Mouse (Mus musculus) heart, embryonic 13.5 days (tissue): Measurements from ENCODE around the gene Rara. TPM values are rescaled to one million over a fixed set of nuclear protein-coding genes. Genes with fewer than 3 reads are reported as not detected.
A peak's percentile ranks its signal among the peaks of the same experiment; 100 is the strongest.

ENCODE experiments used
- ATAC-seq: fragments of 200-750 bp; cut with Nextera tagmentation; 2 replicates; pipeline ENCODE4 v1.8.0; 2017; ENCODE audit warnings: moderate TSS enrichment; ENCODE audit not compliant: insufficient number of reproducible peaks, low FRiP score, low TSS enrichment; ENCODE audit errors: extremely low read depth
- H3K27ac ChIP-seq: fragments of 300-500 bp; sonication (generic); replicated peaks from 2 replicates; pipeline ENCODE4 v1.5.1; 2015; ENCODE audit warnings: moderate library complexity, mild to moderate bottlenecking, inconsistent platforms
- H3K27me3 ChIP-seq: fragments of 300-500 bp; sonication (generic); replicated peaks from 2 replicates; pipeline ENCODE4 v1.6.1; 2015; ENCODE audit warnings: mild to moderate bottlenecking, inconsistent platforms
- H3K36me3 ChIP-seq: fragments of 300-500 bp; sonication (generic); 2 replicates; pipeline ENCODE4 v1.6.1; 2015; ENCODE audit warnings: mild to moderate bottlenecking, inconsistent platforms
- H3K4me1 ChIP-seq: fragments of 300-500 bp; sonication (generic); 2 replicates; pipeline ENCODE4 v1.6.1; 2015; ENCODE audit warnings: inconsistent platforms
- H3K4me2 ChIP-seq: fragments of 300-500 bp; sonication (generic); 2 replicates; pipeline ENCODE4 v1.6.1; 2015; ENCODE audit warnings: inconsistent platforms, mild to moderate bottlenecking, moderate library complexity
- H3K4me3 ChIP-seq: fragments of 300-500 bp; sonication (generic); 2 replicates; pipeline ENCODE4 v1.5.1; 2015; ENCODE audit warnings: moderate library complexity, mild to moderate bottlenecking, inconsistent platforms
- H3K9ac ChIP-seq: fragments of 300-500 bp; sonication (generic); 2 replicates; pipeline ENCODE4 v1.6.1; 2015; ENCODE audit warnings: inconsistent platforms, mild to moderate bottlenecking, moderate library complexity
- H3K9me3 ChIP-seq: fragments of 300-500 bp; sonication (generic); 2 replicates; pipeline ENCODE4 v1.6.1; 2016; ENCODE audit warnings: inconsistent platforms
- WGBS: fragments of 180-500 bp; shearing (Covaris S2); methylation state at CpG from one replicate; pipeline ENCODE4 v1.1.7; 2015; ENCODE audit warnings: mixed read lengths; 5-methylcytosine and 5-hydroxymethylcytosine counted together
- polyA plus RNA-seq: library from polyadenylated mRNA; unstranded; fragments of >200 nt; fragmentation: Nextera tagmentation; extraction: Ambion mirVana; gene quantifications from 2 replicates; pipeline ENCODE4 v1.2.1, GENCODE M21; 2015

The Rara gene
- polyA plus RNA-seq, 1 experiment from 2014 or later, result 27.9 TPM

DNA sequence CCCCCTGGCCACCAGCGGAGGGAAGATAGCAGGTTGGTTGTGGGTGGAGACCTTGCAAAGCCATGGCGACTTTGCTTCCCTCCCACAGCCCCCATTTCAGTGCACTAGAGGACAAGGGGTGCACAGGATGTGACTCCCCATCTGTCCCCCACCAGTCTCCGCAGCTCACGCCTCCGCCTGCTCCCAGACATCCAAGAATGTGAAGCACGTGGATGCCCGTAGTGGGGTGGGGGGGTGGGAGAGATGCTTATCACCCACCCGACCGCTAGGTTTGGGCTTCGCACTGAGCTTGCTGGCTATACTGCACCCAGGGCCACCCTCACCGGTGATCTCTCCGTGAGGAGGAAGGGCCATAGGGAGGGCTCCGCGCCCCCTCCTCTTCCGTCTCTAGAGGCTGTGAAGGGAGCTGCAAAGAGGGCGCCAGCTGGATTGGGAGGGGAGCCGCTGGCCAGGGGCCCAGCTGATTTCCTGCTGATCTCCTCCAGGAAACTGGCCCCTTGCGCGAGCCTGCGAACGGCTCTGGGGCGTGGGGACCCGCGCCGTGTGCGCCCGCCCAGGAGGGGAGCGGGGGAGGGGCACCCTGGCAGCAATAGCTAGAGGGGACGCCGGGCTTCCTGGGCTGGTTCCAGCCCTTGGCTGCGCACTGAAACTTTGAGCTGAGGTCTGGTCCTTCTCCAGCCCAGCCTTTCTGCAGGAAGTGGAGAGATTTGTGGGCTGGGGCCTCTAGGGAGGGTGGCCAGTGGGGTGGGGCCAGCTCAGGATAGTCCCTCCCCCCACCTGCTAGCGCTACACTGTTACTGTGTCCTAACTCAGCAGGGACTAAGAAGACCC lies 35.8 kb downstream of the Rara start:
- peak overlapping the region; percentile 76 for H3K4me3 ChIP-seq
- peak overlapping the region; percentile 86 for H3K9ac ChIP-seq
- H3K36me3 ChIP-seq, result peaks cover 20% of the 10 kb centered on the region
- H3K4me1 ChIP-seq, result peaks cover 96% of the 10 kb centered on the region
- no peaks in the 10 kb centered on the region for H3K9me3 ChIP-seq
- peak overlapping the region; percentile 98 for H3K4me2 ChIP-seq
- peak; percentile 68 for ATAC-seq
- no peaks in the 10 kb centered on the region for H3K27me3 ChIP-seq
- H3K27ac ChIP-seq, result peak overlapping the region; percentile 93
- under 1% methylated on average over 32 of the region's 32 CpGs for WGBS

DNA sequence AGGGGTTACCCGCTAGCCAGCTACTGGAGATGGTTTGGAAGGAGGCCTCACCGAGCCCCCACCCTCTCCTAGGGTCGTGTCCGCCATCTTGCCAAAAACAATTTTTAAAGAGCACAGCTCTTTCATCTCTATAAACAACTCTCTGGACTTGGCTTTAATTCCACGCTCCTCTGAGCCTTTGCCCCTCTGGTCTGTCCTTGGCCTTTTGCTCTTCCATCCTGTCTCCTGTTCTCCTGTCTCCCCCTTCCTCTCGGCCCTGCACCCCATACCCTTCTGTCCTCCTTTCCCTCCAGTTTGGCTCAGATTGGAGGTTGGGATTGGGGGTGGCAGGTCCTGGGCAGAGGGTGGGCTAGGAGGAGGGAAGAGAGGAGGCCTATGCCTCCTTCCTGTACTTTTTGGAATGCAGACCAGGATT lies 36.6 kb downstream of the Rara start:
- H3K36me3 ChIP-seq, result peaks cover 27% of the 10 kb centered on the region
- peak overlapping the region; percentile 93 for H3K27ac ChIP-seq
- 15% methylated on average over 6 of the region's 6 CpGs for WGBS
- peak overlapping the region; percentile 86 for H3K9ac ChIP-seq
- peak overlapping the region; percentile 76 for H3K4me3 ChIP-seq
- no peaks in the 10 kb centered on the region for H3K9me3 ChIP-seq
- peaks cover 99% of the 10 kb centered on the region for H3K4me1 ChIP-seq
- H3K27me3 ChIP-seq, result no peaks in the 10 kb centered on the region
- no peak for ATAC-seq
- H3K4me2 ChIP-seq, result peak overlapping the region; percentile 98

DNA sequence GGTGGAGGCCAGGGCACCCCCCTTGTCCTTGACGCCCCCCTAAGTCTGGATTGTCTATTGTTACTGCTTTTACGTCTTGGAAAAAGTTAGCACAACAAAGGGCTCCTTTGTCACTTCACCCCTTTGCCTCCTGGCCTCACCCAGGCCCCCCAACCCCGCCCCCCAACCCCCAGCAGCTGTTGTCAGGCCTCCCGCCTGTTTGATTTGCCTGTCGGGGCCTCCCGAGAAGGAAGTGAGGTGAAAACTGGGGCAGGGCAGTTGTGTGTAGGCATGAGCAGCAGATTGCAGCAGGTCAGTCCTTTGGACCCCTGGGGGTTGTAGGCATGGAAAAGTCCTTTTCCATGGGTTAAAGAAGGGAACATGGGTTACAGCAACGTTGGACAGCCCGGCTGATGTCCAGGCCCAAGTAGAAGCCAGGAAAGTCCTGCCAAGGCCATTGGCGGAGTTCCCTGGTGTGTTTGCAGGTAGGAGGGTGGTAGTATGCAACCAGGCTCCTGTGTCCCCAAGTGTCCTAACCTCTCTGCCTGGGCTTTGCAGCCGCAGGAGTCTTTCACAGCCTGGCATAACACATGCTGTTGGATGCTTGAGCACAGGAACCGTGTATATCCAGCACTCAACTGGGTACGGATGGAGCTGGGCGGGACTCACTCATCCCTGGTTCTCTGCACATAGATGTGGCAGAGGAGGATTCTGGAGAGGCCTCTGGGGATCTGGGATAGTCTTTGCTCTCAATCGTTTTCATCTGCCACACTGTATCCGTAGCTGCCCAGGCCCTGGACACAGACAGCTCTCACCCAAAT lies 37.2 kb downstream of the Rara start:
- Histone ChIP-seq H3K9me3 (no peaks in the 10 kb centered on the region), H3K4me1 (peaks cover 99% of the 10 kb centered on the region), H3K4me3 (peak overlapping the region; percentile 76), H3K36me3 (peaks cover 32% of the 10 kb centered on the region), H3K9ac (peak overlapping the region; percentile 86), H3K4me2 (peak overlapping the region; percentile 98), H3K27me3 (no peaks in the 10 kb centered on the region), H3K27ac (peak overlapping the region; percentile 93)
- WGBS, result 31% methylated on average over 15 of the region's 15 CpGs
- no peak for ATAC-seq

DNA sequence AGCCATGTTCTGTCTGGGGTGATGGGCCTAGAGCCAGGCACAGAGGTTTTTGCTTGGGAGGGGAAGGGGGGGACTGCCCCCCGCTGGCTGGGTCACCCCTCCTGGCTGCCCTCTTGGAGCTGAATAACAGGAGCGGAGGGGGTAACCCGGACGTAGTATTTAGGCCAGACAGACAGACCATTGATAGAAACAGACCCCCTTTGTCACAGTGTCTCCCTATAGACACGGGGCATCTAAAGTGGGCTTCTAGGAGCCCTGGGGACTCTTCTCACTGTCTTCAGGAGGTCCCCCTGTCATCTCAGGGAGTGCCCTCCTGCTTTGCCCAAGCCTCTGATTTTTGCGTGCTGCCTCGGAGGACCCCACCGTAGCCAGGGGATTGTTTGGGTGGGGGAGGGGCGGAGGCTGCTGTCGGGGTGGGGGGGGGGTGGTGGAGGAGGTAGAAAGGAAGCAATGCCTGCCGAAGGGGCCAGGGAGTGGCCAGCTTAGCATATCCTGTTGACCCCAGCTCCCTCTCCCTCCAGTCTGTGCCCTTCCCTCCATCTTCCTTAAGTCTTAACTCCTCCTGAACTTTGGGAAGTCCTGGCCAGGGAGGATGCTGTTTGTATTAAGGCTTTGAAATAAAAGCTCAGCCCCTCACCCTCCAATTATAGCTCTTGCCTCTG lies 37.9 kb downstream of the Rara start:
- WGBS, result 18% methylated on average over 11 of the region's 11 CpGs
- peak overlapping the region; percentile 98 for H3K4me2 ChIP-seq
- no peaks in the 10 kb centered on the region for H3K9me3 ChIP-seq
- H3K9ac ChIP-seq, result peak overlapping the region; percentile 86
- ATAC-seq, result no peak
- peak overlapping the region; percentile 10 for H3K4me3 ChIP-seq
- no peaks in the 10 kb centered on the region for H3K27me3 ChIP-seq
- H3K4me1 ChIP-seq, result peaks cover 100% of the 10 kb centered on the region
- peaks cover 39% of the 10 kb centered on the region for H3K36me3 ChIP-seq
- peak overlapping the region; percentile 93 for H3K27ac ChIP-seq

DNA sequence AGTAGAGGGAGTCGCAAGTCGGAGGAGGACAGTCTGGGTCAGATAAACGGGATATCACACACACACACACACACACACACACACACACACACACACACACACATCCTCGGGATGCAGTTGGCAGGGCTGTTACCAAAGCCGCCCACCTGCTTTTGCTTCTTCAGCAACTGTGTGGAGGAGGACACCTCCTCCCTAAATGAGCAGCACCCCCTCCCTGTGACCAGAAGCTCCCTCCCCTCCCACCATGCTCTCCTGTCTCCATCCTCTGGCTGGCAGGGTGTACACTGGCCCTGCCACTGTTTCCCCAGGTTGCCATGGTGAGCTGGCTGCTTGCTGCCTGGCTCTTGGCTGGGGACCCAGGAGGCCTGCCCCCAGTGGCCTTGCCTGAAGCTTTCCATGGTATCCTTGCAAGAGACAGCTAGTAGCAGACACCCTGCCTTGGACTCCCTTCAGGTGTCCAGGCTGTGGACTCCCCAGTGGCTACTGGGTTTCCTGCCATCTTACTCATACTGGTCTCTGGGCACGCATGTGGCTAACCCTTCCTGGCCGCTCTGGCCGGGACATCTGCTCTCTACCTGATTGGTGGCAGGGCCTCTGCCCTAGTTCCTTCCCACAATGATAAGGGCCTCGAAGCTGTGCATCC lies 39.0 kb downstream of the Rara start:
- H3K36me3 ChIP-seq, result peaks cover 50% of the 10 kb centered on the region
- peak overlapping the region; percentile 86 for H3K9ac ChIP-seq

DNA sequence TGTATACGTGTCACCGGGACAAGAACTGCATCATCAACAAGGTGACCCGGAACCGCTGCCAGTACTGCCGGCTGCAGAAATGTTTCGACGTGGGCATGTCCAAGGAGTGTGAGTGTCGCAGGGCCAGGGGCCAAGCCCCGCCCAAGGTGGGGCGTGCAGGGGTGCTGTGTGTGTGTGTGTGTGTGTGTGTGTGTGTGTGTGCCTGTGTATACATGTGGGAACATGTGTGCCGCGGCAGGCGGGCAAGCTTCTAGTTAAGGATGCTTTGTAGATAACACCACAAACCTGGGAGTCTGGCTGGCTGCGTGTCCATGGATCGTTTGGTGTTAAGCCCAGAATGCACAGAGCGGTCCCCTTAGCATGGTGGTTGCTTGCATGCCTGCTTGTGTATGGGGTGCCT lies 40.5 kb downstream of the Rara start:
- peaks cover 65% of the 10 kb centered on the region for H3K36me3 ChIP-seq
- peak overlapping the region; percentile 24; the same call in 1 of the 2 replicates for H3K4me2 ChIP-seq

More for the DNA sequence above, 39.0 kb downstream of the Rara start:
- no peak for ATAC-seq
- H3K4me3 ChIP-seq, result no peak overlapping the region
- H3K4me1 ChIP-seq, result peaks cover 100% of the 10 kb centered on the region
- 33% methylated on average over 9 of the region's 9 CpGs for WGBS
- H3K9me3 ChIP-seq, result no peaks in the 10 kb centered on the region
- H3K27ac ChIP-seq, result peak overlapping the region; percentile 5; the same call in 1 of the 2 replicates
- no peaks in the 10 kb centered on the region for H3K27me3 ChIP-seq
- H3K4me2 ChIP-seq, result peak overlapping the region; percentile 98; the same call in 1 of the 2 replicates

DNA sequence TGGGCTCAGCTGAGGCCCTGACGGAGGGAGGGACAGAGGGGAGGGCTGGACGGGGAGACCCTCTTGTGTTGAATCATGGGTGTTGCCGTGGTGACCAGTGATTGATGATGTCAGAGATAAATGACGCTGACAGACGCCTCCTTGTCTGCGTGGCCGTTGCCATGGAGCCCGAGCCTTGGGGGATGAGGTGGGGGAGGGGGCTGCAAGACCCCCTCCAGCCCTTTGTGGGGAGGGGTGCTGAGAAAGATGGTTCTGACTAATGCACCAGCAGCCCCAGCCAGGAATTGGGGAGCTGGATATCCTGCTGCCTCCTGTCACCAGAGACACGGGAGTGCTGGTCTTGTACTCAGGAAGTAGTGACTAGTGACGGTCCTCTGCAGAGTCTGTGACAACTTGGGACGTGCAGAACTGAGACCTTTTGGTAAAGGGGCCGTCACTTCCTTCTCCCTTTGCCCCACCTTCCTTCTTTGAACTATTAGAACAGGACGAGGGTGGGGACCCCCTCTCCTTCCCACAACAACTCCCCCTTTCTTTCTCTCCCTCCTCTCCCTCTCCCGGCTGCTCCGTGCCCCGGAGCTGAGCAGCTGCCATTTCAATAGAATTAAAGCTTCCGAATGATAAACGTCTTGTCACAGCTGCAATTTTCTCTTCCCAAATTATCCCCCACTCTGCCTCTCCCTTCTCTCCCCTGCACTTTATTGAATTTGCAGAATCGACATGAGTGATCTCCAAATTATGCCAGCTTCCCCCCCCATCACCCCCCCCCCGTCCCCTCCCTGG lies 41.3 kb downstream of the Rara start:
- no peaks in the 10 kb centered on the region for H3K9me3 ChIP-seq
- 24% methylated on average over 19 of the region's 20 CpGs for WGBS
- peaks cover 73% of the 10 kb centered on the region for H3K36me3 ChIP-seq
- H3K27ac ChIP-seq, result peak overlapping the region; percentile 49
- no peak overlapping the region for H3K4me3 ChIP-seq
- peak overlapping the region; percentile 61 for H3K9ac ChIP-seq
- H3K4me2 ChIP-seq, result peak overlapping the region; percentile 24; the same call in 1 of the 2 replicates
- H3K4me1 ChIP-seq, result peaks cover 78% of the 10 kb centered on the region
- no peak for ATAC-seq
- H3K27me3 ChIP-seq, result no peaks in the 10 kb centered on the region

More for the DNA sequence above, 40.5 kb downstream of the Rara start:
- H3K4me1 ChIP-seq, result peaks cover 87% of the 10 kb centered on the region
- peak overlapping the region; percentile 49 for H3K27ac ChIP-seq
- ATAC-seq, result no peak
- no peaks in the 10 kb centered on the region for H3K27me3 ChIP-seq
- H3K9me3 ChIP-seq, result no peaks in the 10 kb centered on the region
- H3K9ac ChIP-seq, result peak overlapping the region; percentile 55
- WGBS, result 54% methylated on average over 16 of the region's 16 CpGs
- no peak overlapping the region for H3K4me3 ChIP-seq

DNA sequence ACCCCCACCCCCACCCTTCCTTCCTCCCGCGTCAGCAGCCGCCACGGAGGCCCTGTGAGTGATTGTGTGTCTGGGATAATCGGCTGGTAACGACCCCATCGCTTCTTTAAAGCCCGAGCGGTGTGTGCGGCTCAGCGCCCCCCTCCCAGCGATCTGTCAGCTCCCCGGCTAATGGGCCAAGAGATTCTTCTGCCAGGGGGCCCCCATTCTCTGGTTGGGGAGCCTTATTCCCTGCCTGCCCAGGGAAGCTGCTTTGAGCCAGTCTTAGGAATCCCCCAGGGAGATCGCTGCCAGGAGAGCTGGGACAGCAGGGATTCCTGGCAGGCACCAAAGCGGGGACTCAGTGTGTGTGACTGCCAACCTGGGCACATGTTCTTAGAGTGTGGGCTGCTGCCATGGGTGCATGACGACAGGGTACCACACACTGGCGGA lies 41.9 kb downstream of the Rara start:
- H3K9me3 ChIP-seq, result no peaks in the 10 kb centered on the region
- peaks cover 72% of the 10 kb centered on the region for H3K4me1 ChIP-seq
- ATAC-seq, result no peak
- H3K27me3 ChIP-seq, result no peaks in the 10 kb centered on the region
- peak overlapping the region; percentile 61 for H3K9ac ChIP-seq
- peaks cover 79% of the 10 kb centered on the region for H3K36me3 ChIP-seq
- H3K4me3 ChIP-seq, result no peak overlapping the region
- H3K27ac ChIP-seq, result peak overlapping the region; percentile 49; the same call in 1 of the 2 replicates
- H3K4me2 ChIP-seq, result 0 out of 2 replicates have a peak overlapping the region, but pooled peaks have one; percentile 1
- 36% methylated on average over 17 of the region's 17 CpGs for WGBS

DNA sequence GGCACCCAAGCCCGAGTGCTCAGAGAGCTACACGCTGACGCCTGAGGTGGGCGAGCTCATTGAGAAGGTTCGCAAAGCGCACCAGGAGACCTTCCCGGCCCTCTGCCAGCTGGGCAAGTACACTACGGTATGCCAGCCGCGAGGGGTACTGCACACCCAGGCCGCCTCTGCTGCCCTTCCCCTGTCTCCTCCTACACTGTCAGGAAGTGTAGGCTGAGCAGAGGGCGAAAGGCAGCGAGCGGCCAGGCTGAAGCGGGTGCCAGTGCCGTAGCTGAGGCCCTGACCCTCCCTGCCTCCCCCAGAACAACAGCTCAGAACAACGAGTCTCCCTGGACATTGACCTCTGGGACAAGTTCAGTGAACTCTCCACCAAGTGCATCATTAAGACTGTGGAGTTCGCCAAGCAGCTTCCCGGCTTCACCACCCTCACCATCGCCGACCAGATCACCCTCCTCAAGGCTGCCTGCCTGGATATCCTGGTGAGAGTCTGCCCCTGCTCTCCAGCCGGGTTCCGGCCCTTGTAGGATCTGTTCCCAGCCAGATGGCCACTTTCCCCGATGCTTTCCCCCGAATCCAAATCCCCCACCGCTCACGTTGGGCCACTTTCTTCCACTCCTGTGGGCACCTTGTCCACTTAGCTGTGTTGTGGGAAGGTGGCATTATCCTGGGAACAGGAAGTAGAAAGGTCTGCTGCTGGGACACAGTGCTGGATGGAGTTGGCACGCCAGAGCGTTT lies 42.7 kb downstream of the Rara start:
- Histone ChIP-seq H3K27ac (peak overlapping the region; percentile 46; the same call in 1 of the 2 replicates), H3K4me2 (no peak overlapping the region), H3K4me1 (peaks cover 69% of the 10 kb centered on the region), H3K4me3 (no peak overlapping the region), H3K36me3 (peaks cover 87% of the 10 kb centered on the region), H3K27me3 (no peaks in the 10 kb centered on the region), H3K9ac (peak overlapping the region; percentile 50), H3K9me3 (no peaks in the 10 kb centered on the region)
- WGBS, result 75% methylated on average over 29 of the region's 29 CpGs
- ATAC-seq, result no peak
